Mouse (Mus musculus): Measurements from ENCODE around the gene Asb6. TPM values are rescaled to one million over a fixed set of nuclear protein-coding genes. Genes with fewer than 3 reads are reported as not detected.
A peak's percentile ranks its signal among the peaks of the same experiment; 100 is the strongest.

Gene Asb6
- polyA plus RNA-seq, 1 experiment from 2014 or later: 27.1 TPM

DNA sequence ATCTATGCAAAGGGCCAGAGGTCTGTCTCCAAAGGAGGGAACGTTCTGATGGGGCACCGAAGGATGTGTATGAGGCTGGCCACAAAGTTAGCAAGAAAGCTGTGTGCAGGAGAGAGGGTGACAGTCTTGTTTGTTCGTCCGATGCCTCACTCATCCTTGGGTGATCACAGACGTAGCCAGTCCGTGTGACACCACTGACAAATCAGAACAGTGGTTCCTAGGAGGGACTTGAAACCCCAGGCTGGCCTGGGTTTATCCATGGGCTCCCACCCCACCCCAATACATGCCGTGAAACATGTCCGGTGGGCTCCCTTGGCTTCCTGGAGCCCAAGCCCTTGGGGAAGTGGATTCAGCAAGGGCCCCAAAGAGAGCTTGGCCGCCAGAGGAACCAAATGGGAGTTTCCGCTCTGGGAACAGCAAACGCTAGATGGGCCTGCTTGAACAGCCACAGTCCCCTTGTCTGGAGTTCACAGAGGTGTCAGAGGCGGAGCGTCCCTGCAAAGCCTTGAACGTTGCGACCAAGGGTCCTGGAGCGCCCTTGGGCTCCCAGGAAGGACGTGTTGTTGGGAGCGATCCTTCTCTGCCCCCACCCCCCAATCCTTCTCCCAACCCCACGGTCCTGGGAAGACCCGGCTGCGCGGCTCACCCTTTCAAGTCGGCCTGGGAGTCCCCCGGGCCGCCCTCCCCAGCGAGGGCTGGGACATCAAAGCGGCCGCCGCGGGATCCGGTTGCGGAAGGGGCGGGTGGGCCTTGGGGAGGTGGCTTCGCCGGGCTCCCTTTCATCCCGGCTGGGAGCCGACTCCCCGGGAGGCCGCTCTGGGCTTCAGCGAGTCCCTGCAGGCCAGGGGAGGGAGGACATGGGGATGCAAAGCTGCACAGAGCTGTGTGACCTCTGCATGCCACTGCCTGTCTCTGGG, 45.8 kb downstream of the Asb6 start:
- H3K9ac ChIP-seq (replicated peaks; ENCODE audit: low read depth, low read length): 0 out of 2 replicates have a peak overlapping the region, but pooled peaks have one; percentile 36
- H3K27ac ChIP-seq (ENCODE audit: low read length): peak overlapping the region; percentile 81
- peaks cover 29% of the 10 kb centered on the region for H3K4me1 ChIP-seq (ENCODE audit: control insufficient read depth, insufficient read depth, low read length)
- no peaks in the 10 kb centered on the region for H3K36me3 ChIP-seq (ENCODE audit: control insufficient read depth, insufficient read depth, low read length)
- no peaks in the 10 kb centered on the region for H3K27me3 ChIP-seq (ENCODE audit: control insufficient read depth, insufficient read depth, low read length)
- H3K4me2 ChIP-seq (replicated peaks; ENCODE audit: low read depth, low read length): peak overlapping the region; percentile 54
- WGBS: 9% methylated on average over 36 of the region's 40 CpGs
- peak; percentile 70 for ATAC-seq (ENCODE audit: insufficient number of reproducible peaks, insufficient read depth, low FRiP score, low read depth)
- peak overlapping the region; percentile 24 for H3K4me3 ChIP-seq (ENCODE audit: low read depth, low read length)
- H3K9me3 ChIP-seq (ENCODE audit: control insufficient read depth, low read depth, low read length): no peaks in the 10 kb centered on the region

DNA sequence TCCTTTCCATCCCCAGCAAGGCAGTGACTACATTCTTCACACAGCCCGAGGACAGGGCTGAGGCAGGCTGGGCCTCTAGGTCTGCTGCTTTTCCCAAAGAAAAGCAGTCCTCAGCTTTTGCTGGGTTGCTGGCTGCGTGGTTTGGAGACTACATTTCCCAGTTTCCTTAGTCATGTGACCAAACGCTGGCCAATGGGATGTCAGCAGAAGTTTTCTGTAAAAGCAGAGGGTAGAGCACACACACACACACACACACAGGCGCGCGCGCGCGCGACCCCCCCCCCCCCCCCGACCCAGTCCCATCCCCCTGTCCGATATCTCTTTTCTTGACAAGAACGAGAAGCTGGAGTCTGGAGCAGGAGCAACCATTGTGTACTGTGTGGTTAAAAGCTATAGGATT, 46.8 kb downstream of the Asb6 start:
- peak; percentile 62 for ATAC-seq (ENCODE audit: insufficient number of reproducible peaks, insufficient read depth, low FRiP score, low read depth)

DNA sequence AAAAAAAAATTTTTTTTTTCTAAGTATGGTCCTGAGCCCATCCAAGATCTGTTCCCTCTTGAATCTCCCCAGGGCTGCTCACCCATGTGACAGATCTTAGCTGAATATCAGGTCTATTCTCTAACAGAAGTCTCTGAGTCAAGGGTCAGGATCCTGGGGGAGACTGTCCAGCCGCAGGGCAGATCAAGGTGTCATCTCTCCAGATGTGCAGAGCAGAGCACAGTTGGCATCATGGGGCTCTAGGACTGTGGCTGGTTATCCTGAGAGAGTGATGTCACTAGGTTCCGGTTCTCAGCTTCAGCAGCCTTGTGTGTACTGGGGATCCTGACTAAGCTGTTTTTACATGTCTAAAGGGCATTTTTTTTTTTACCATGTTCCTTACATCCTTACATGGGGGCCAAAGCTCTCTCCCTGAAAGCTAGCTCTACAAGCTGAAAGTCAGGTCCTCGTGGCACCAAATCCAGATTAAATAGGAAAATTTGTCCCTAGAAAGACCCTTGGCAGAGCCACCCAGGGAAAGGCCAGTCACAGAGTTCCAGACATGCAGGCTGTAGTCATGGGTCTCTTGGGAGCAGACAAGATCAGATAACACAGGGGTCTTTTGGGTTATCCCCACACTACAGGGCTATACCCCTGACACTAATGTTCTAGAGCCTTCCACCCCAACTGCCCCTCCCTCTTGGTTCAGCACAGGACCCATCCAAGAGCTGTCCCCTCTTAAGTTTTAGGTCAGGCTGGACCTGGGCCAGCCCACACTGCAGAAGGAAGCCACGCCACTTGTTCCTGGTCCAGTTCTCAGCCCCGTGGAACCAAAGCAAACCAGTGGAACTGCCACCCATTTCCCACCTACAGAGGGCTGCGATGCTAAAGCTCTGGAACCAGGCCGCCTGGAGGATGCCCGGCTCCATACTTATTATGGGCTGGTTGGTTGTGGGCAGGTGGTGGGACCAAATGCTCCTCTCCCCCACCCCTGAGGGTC, 47.5 kb downstream of the Asb6 start:
- H3K9me3 ChIP-seq (ENCODE audit: control insufficient read depth, low read depth, low read length): no peaks in the 10 kb centered on the region
- H3K36me3 ChIP-seq (ENCODE audit: control insufficient read depth, insufficient read depth, low read length): no peaks in the 10 kb centered on the region
- peak overlapping the region; percentile 72 for H3K27ac ChIP-seq (ENCODE audit: low read length)
- H3K4me1 ChIP-seq (ENCODE audit: control insufficient read depth, insufficient read depth, low read length): peaks cover 32% of the 10 kb centered on the region
- H3K27me3 ChIP-seq (ENCODE audit: control insufficient read depth, insufficient read depth, low read length): no peaks in the 10 kb centered on the region
- no peak for ATAC-seq (ENCODE audit: insufficient number of reproducible peaks, insufficient read depth, low FRiP score, low read depth)
- no peak overlapping the region; the same call in 1 of the 2 replicates for H3K9ac ChIP-seq (replicated peaks; ENCODE audit: low read depth, low read length)
- H3K4me3 ChIP-seq (ENCODE audit: low read depth, low read length): 0 out of 2 replicates have a peak overlapping the region, but pooled peaks have one; percentile 8
- 74% methylated on average over 8 of the region's 8 CpGs for WGBS
- peak overlapping the region; percentile 54; the same call in 1 of the 2 replicates for H3K4me2 ChIP-seq (replicated peaks; ENCODE audit: low read depth, low read length)

More for the DNA sequence above, 46.8 kb downstream of the Asb6 start:
- Histone ChIP-seq H3K36me3 (ENCODE audit: control insufficient read depth, insufficient read depth, low read length) (no peaks in the 10 kb centered on the region), H3K9me3 (ENCODE audit: control insufficient read depth, low read depth, low read length) (no peaks in the 10 kb centered on the region), H3K27me3 (ENCODE audit: control insufficient read depth, insufficient read depth, low read length) (no peaks in the 10 kb centered on the region), H3K4me3 (ENCODE audit: low read depth, low read length) (0 out of 2 replicates have a peak overlapping the region, but pooled peaks have one; percentile 8), H3K9ac (replicated peaks; ENCODE audit: low read depth, low read length) (no peak overlapping the region; the same call in 1 of the 2 replicates), H3K4me2 (replicated peaks; ENCODE audit: low read depth, low read length) (peak overlapping the region; percentile 54), H3K4me1 (ENCODE audit: control insufficient read depth, insufficient read depth, low read length) (peaks cover 32% of the 10 kb centered on the region), H3K27ac (ENCODE audit: low read length) (peak overlapping the region; percentile 81)
- WGBS: 3% methylated on average over 6 of the region's 13 CpGs

DNA sequence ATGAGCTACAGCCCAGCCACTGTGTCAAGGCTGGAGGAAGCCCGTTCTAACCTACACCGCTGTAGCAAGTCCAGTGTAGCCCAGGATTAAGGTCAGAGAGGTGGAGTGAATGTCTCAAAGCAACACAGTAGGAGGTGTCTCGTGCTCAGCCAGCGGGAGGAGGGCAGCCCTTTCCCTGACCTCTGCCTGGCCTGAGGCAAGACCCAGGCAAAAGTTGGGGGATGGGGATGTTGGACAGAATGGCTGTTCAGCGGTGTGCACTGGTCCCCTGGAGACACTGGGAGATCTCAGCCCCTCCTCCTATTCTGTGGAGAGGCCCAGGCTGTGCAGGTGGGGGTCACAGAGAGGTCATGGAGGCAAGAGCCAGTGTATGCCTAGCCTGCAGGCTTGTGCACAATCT, 50.9 kb downstream of the Asb6 start:
- Histone ChIP-seq H3K27me3 (ENCODE audit: control insufficient read depth, insufficient read depth, low read length) (no peaks in the 10 kb centered on the region), H3K9me3 (ENCODE audit: control insufficient read depth, low read depth, low read length) (no peaks in the 10 kb centered on the region), H3K4me1 (ENCODE audit: control insufficient read depth, insufficient read depth, low read length) (peaks cover 16% of the 10 kb centered on the region), H3K36me3 (ENCODE audit: control insufficient read depth, insufficient read depth, low read length) (no peaks in the 10 kb centered on the region), H3K27ac (ENCODE audit: low read length) (no peak overlapping the region), H3K4me2 (replicated peaks; ENCODE audit: low read depth, low read length) (no peak overlapping the region), H3K9ac (replicated peaks; ENCODE audit: low read depth, low read length) (no peak overlapping the region), H3K4me3 (ENCODE audit: low read depth, low read length) (no peak overlapping the region)
- ATAC-seq (ENCODE audit: insufficient number of reproducible peaks, insufficient read depth, low FRiP score, low read depth): no peak
- 6% methylated on average over 5 of the region's 5 CpGs for WGBS

DNA sequence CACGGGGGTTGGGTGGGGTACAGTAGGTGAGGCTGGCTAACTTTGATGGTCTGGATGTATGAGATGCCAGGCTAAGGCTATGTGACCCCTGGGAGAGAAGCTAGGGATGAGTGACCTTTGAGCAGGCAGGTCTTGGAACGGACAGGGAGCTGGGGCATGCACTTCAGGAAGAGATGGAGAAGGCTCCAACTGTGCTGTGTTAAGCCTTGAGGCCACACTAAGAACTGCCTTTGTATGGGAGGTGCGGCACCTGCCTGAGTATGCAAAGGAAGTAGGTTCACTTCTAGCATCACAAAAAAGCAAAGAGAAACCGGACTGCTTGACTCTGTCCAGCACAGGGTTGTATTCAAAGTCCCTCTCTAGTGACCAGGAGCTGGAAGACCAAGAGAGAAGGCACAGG, 51.9 kb downstream of the Asb6 start:
- Histone ChIP-seq H3K27me3 (ENCODE audit: control insufficient read depth, insufficient read depth, low read length) (no peaks in the 10 kb centered on the region), H3K9ac (replicated peaks; ENCODE audit: low read depth, low read length) (no peak overlapping the region), H3K27ac (ENCODE audit: low read length) (no peak overlapping the region), H3K4me1 (ENCODE audit: control insufficient read depth, insufficient read depth, low read length) (peaks cover 9% of the 10 kb centered on the region; the same call in 1 of the 2 replicates), H3K4me3 (ENCODE audit: low read depth, low read length) (no peak overlapping the region), H3K9me3 (ENCODE audit: control insufficient read depth, low read depth, low read length) (no peaks in the 10 kb centered on the region), H3K36me3 (ENCODE audit: control insufficient read depth, insufficient read depth, low read length) (no peaks in the 10 kb centered on the region), H3K4me2 (replicated peaks; ENCODE audit: low read depth, low read length) (no peak overlapping the region)
- ATAC-seq (ENCODE audit: insufficient number of reproducible peaks, insufficient read depth, low FRiP score, low read depth): no peak
- WGBS: 68% methylated on average over 4 of the region's 4 CpGs

DNA sequence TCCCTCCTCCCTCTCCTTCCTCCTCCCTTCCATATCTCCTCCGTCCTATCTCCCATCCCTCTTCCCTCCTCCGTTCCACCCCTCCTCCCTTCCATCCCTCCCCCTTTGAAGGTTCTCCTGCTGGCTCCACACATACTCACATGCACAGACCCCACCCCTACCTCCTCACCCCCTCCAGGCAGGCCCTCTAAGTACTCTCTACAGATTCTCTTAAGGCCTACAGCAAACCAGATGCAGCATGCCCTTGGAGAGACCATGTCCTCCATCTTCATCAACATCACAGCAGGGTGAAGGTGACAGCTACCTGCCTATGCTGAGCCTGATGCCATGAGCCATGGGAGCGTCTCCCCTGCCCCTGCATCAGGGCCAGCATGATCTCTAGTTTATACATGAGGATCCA, 52.9 kb downstream of the Asb6 start:
- H3K4me2 ChIP-seq (replicated peaks; ENCODE audit: low read depth, low read length): no peak overlapping the region
- H3K4me1 ChIP-seq (ENCODE audit: control insufficient read depth, insufficient read depth, low read length): peaks cover 13% of the 10 kb centered on the region; the same call in 1 of the 2 replicates
- no peak overlapping the region for H3K4me3 ChIP-seq (ENCODE audit: low read depth, low read length)
- H3K27ac ChIP-seq (ENCODE audit: low read length): no peak overlapping the region
- H3K9ac ChIP-seq (replicated peaks; ENCODE audit: low read depth, low read length): no peak overlapping the region
- H3K9me3 ChIP-seq (ENCODE audit: control insufficient read depth, low read depth, low read length): no peaks in the 10 kb centered on the region
- WGBS: 70% methylated on average over 3 of the region's 3 CpGs
- H3K27me3 ChIP-seq (ENCODE audit: control insufficient read depth, insufficient read depth, low read length): no peaks in the 10 kb centered on the region
- no peaks in the 10 kb centered on the region for H3K36me3 ChIP-seq (ENCODE audit: control insufficient read depth, insufficient read depth, low read length)
- ATAC-seq (ENCODE audit: insufficient number of reproducible peaks, insufficient read depth, low FRiP score, low read depth): no peak

DNA sequence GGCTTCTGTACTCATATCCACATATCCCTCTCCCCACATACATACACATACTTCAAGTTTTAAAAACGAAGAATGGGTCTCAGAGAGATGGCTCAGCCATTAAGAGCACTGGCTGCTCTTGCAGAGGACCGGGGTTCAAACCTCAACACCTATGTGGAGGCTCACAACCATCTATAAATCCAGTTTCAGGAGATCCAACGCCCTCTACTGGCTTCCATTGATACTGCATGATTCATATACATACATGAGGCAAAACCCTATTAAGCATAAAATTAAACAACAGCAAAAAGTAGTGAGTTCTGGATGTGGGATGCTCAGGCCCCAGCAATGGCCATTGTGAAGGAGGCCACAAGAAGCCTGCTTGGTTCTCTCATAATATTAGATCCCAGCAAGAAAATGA, 54.2 kb downstream of the Asb6 start:
- no peak overlapping the region for H3K4me3 ChIP-seq (ENCODE audit: low read depth, low read length)
- H3K27ac ChIP-seq (ENCODE audit: low read length): no peak overlapping the region
- ATAC-seq (ENCODE audit: insufficient number of reproducible peaks, insufficient read depth, low FRiP score, low read depth): no peak
- no peak overlapping the region for H3K4me2 ChIP-seq (replicated peaks; ENCODE audit: low read depth, low read length)
- no peak overlapping the region for H3K9ac ChIP-seq (replicated peaks; ENCODE audit: low read depth, low read length)
- H3K36me3 ChIP-seq (ENCODE audit: control insufficient read depth, insufficient read depth, low read length): no peaks in the 10 kb centered on the region
- peaks cover 24% of the 10 kb centered on the region; the same call in 1 of the 2 replicates for H3K4me1 ChIP-seq (ENCODE audit: control insufficient read depth, insufficient read depth, low read length)
- 54% methylated on average over 3 of the region's 3 CpGs for WGBS
- H3K9me3 ChIP-seq (ENCODE audit: control insufficient read depth, low read depth, low read length): no peaks in the 10 kb centered on the region
- no peaks in the 10 kb centered on the region for H3K27me3 ChIP-seq (ENCODE audit: control insufficient read depth, insufficient read depth, low read length)
